ENCODE assay signal across 9 mouse cellular contexts in genomic region chr6:48541560-48542450, GRCm38 (mm10). TPM values are rescaled to one million over a fixed set of nuclear protein-coding genes. Genes with fewer than 3 reads are reported as not detected.
DNase-seq lines count a peak whose midpoint lies in the region; ATAC-seq and TF ChIP-seq lines count a peak whose summit lies in the region.
"Had no signal": no experiment of that assay in that cellular context is flagged by ENCODE, and none has a peak within 500 bp of the region (broad histone marks: within the 10 kb centered on the region; RNA-seq: fewer than 3 reads in every experiment).

No protein-coding gene starts in this region.

- no peak for TF ChIP-seq CTCF in heart, adult 2 months (IDR thresholded peaks at IDR 0.05)

- no peak overlapping the region for H3K4me3 ChIP-seq in heart, adult 2 months
- H3K4me3 ChIP-seq in limb, embryonic 15.5 days = no peak overlapping the region
- H3K4me3 ChIP-seq in hindbrain, embryonic 14.5 days (replicated peaks; ENCODE audit: low read length) = no peak overlapping the region

- 43% methylated on average over 7 of the region's 7 CpGs for WGBS in heart, adult 2 months
- WGBS in limb, embryonic 15.5 days = 18% methylated on average over 7 of the region's 7 CpGs
- 60% methylated on average over 7 of the region's 7 CpGs for WGBS in hindbrain, embryonic 14.5 days

- no peaks in the 10 kb centered on the region for H3K36me3 ChIP-seq in heart, adult 2 months (ENCODE audit: control insufficient read depth, insufficient read depth, low read length)
- H3K36me3 ChIP-seq in limb, embryonic 15.5 days = no peaks in the 10 kb centered on the region
- H3K36me3 ChIP-seq in hindbrain, embryonic 14.5 days (replicated peaks; ENCODE audit: control insufficient read depth, insufficient read depth) = peaks cover 33% of the 10 kb centered on the region

- intact Hi-C loops in heart, adult 2 months (cut with DNase I) = loop anchor here (2.0 to 5.0 kb wide), 2 partner anchors 40 to 101 kb away; no protein-coding TSS in a partner anchor
- intact Hi-C loops in heart, postnatal 36 days (cut with DNase I) = no loop called here

- H3K4me1 ChIP-seq in heart, adult 2 months (ENCODE audit: control insufficient read depth, insufficient read depth, low read length) = peaks cover 4% of the 10 kb centered on the region
- peaks cover 29% of the 10 kb centered on the region for H3K4me1 ChIP-seq in limb, embryonic 15.5 days
- peaks cover 20% of the 10 kb centered on the region for H3K4me1 ChIP-seq in hindbrain, embryonic 14.5 days (replicated peaks; ENCODE audit: control insufficient read depth, insufficient read depth, low read length)

- no peaks in the 10 kb centered on the region for H3K27me3 ChIP-seq in heart, adult 2 months (ENCODE audit: control insufficient read depth, insufficient read depth, low read length)
- no peaks in the 10 kb centered on the region for H3K27me3 ChIP-seq in limb, embryonic 15.5 days
- no peaks in the 10 kb centered on the region for H3K27me3 ChIP-seq in hindbrain, embryonic 14.5 days (ENCODE audit: control insufficient read depth, insufficient read depth, low read length)

- ATAC-seq in limb, embryonic 15.5 days (ENCODE audit: insufficient number of reproducible peaks, low FRiP score, low TSS enrichment, low read depth) = no peak; the same call in 1 of the 2 replicates
- no peak for ATAC-seq in hindbrain, embryonic 14.5 days (ENCODE audit: low FRiP score)

- no peak overlapping the region for H3K9ac ChIP-seq in heart, adult 2 months (ENCODE audit: low read depth, low read length)
- H3K9ac ChIP-seq in limb, embryonic 15.5 days = no peak overlapping the region
- no peak overlapping the region for H3K9ac ChIP-seq in hindbrain, embryonic 14.5 days

- no peak overlapping the region for H3K27ac ChIP-seq in heart, adult 2 months
- H3K27ac ChIP-seq in limb, embryonic 15.5 days = 0 out of 2 replicates have a peak overlapping the region, but pooled peaks have one; percentile 35
- no peak overlapping the region for H3K27ac ChIP-seq in hindbrain, embryonic 14.5 days

- no peak overlapping the region for H3K4me2 ChIP-seq in limb, embryonic 15.5 days
- H3K4me2 ChIP-seq in hindbrain, embryonic 14.5 days (replicated peaks) = no peak overlapping the region

- no peaks in the 10 kb centered on the region for H3K79me2 ChIP-seq in heart, adult 2 months (replicated peaks; ENCODE audit: control insufficient read depth, insufficient read depth, low read length)

- no peak for TF ChIP-seq EP300 in heart, adult 2 months (IDR thresholded peaks at IDR 0.05; ENCODE audit: insufficient read depth, low read depth, low read length)

- no peak for TF ChIP-seq POLR2A in heart, adult 2 months (IDR thresholded peaks at IDR 0.05; ENCODE audit: insufficient read depth, low read depth, low read length)

- DNase-seq in heart, adult 2 months = peak; percentile 36 to 50
- DNase-seq in heart, postnatal 36 days = no peak
- DNase-seq in NIH3T3 (ENCODE audit: low read depth) = peak; percentile 99
- DNase-seq in forelimb bud, embryonic 11.5 days (ENCODE audit: low read depth, low spot score) = peak; percentile 92
- DNase-seq in frontal cortex, postnatal 14 days (ENCODE audit: low spot score in 2 of 2) = no peak
- no peak for DNase-seq in hindbrain, embryonic 14.5 days (ENCODE audit: low spot score)
- DNase-seq in right cerebral cortex, postnatal 14 days = no peak

- no peaks in the 10 kb centered on the region for H3K9me3 ChIP-seq in limb, embryonic 15.5 days
- no peaks in the 10 kb centered on the region for H3K9me3 ChIP-seq in hindbrain, embryonic 14.5 days (ENCODE audit: control insufficient read depth, low read length)

RNA-seq across cellular contexts. Expression of gene Atp6v0e2, which starts 4.4 kb away (rescaled TPM):
- 10 to 100 TPM; 17.8 to 18.1 TPM for total RNA-seq in heart, adult 2 months (2021)
- polyA plus RNA-seq in heart, adult 2 months (2012; rRNA removed) = 18.5 and 24.3 TPM in 2 replicates
- 10 to 100 TPM; 18.7 to 20.9 TPM for total RNA-seq in heart, postnatal 36 days (2021)
- 12.2 and 13.7 TPM in 2 replicates for polyA plus RNA-seq in limb, embryonic 15.5 days (2015; fragmentation: Nextera tagmentation; extraction: Ambion mirVana)
- polyA plus RNA-seq in hindbrain, embryonic 14.5 days (2014; fragmentation: Nextera tagmentation; extraction: Ambion mirVana) = 230 and 241 TPM in 2 replicates

RNA-seq across cellular contexts. Expression of gene Lrrc61, which starts 12.8 kb away (rescaled TPM):
- total RNA-seq in heart, adult 2 months (2021) = 10 to 100 TPM; 14.9 to 16.6 TPM
- polyA plus RNA-seq in heart, adult 2 months (2012; rRNA removed) = 13.9 and 19.8 TPM in 2 replicates
- total RNA-seq in heart, postnatal 36 days (2021) = 10 to 100 TPM; 16.7 to 26.6 TPM
- 9.9 and 10.8 TPM in 2 replicates for polyA plus RNA-seq in limb, embryonic 15.5 days (2015; fragmentation: Nextera tagmentation; extraction: Ambion mirVana)
- polyA plus RNA-seq in hindbrain, embryonic 14.5 days (2014; fragmentation: Nextera tagmentation; extraction: Ambion mirVana) = 18.2 and 20.8 TPM in 2 replicates

RNA-seq across cellular contexts. Expression of gene Rarres2, which starts 30.8 kb away (rescaled TPM):
- total RNA-seq in heart, adult 2 months (2021) = 10 to 100 TPM; 70.9 to 82.4 TPM
- 93.7 and 99.3 TPM in 2 replicates for polyA plus RNA-seq in heart, adult 2 months (2012; rRNA removed)
- total RNA-seq in heart, postnatal 36 days (2021) = 100 to 1,000 TPM in 1 of 2 experiments, 10 to 100 TPM in 1; 70.4 to 101 TPM
- 24.8 and 30.5 TPM in 2 replicates for polyA plus RNA-seq in limb, embryonic 15.5 days (2015; fragmentation: Nextera tagmentation; extraction: Ambion mirVana)
- 5.2 and 8.2 TPM in 2 replicates for polyA plus RNA-seq in hindbrain, embryonic 14.5 days (2014; fragmentation: Nextera tagmentation; extraction: Ambion mirVana)

RNA-seq across cellular contexts. Expression of gene Gm45021, which starts 47.6 kb away (rescaled TPM):
- not detected for total RNA-seq in heart, adult 2 months (2021)
- polyA plus RNA-seq in heart, adult 2 months (2012; rRNA removed) = not detected in 2 replicates
- total RNA-seq in heart, postnatal 36 days (2021) = not detected
- polyA plus RNA-seq in limb, embryonic 15.5 days (2015; fragmentation: Nextera tagmentation; extraction: Ambion mirVana) = not detected in 2 replicates
- polyA plus RNA-seq in hindbrain, embryonic 14.5 days (2014; fragmentation: Nextera tagmentation; extraction: Ambion mirVana) = not detected in 2 replicates
- total RNA-seq: left cerebral cortex, postnatal 10 days had no signal

RNA-seq across cellular contexts. Expression of gene Repin1, which starts 51.9 kb away (rescaled TPM):
- 10 to 100 TPM; 30.0 to 33.2 TPM for total RNA-seq in heart, adult 2 months (2021)
- 27.7 and 33.1 TPM in 2 replicates for polyA plus RNA-seq in heart, adult 2 months (2012; rRNA removed)
- total RNA-seq in heart, postnatal 36 days (2021) = 10 to 100 TPM; 27.3 to 33.7 TPM
- polyA plus RNA-seq in limb, embryonic 15.5 days (2015; fragmentation: Nextera tagmentation; extraction: Ambion mirVana) = 21.0 and 23.9 TPM in 2 replicates
- polyA plus RNA-seq in hindbrain, embryonic 14.5 days (2014; fragmentation: Nextera tagmentation; extraction: Ambion mirVana) = 37.4 and 41.7 TPM in 2 replicates

Comparison
In these comparisons a context has a peak if more than half of its experiments do, and no peak if none do; other contexts are left out.
1. DNase-seq: peak in heart, adult 2 months (2 of 2), NIH3T3 (single experiment) and forelimb bud, embryonic 11.5 days (single experiment); none in heart, postnatal 36 days (0 of 2), frontal cortex, postnatal 14 days (0 of 2), hindbrain, embryonic 14.5 days (single experiment) and right cerebral cortex, postnatal 14 days (single experiment).